Mouse (Mus musculus) midbrain, postnatal 0 days (tissue): ENCODE data around the gene Mgat3. TPM values are rescaled to one million over a fixed set of nuclear protein-coding genes. Genes with fewer than 3 reads are reported as not detected.
A peak's percentile ranks its signal among the peaks of the same experiment; 100 is the strongest.

Source experiments
- ATAC-seq: fragments of 200-750 bp; cut with Nextera tagmentation; 2 replicates; pipeline ENCODE4 v1.8.0; 2017; ENCODE audit warnings: moderate number of reproducible peaks, mild to moderate bottlenecking, moderate TSS enrichment, moderate library complexity; ENCODE audit not compliant: low FRiP score
- DNase-seq: peaks from one replicate; pipeline ENCODE4 v3.0.0-alpha.2; 2015; ENCODE audit warnings: low spot score
- H3K27ac ChIP-seq: fragments of 300-500 bp; sonication (generic); 2 replicates; pipeline ENCODE4 v1.5.1; 2014; ENCODE audit warnings: low read depth, mild to moderate bottlenecking, low read length, mixed read lengths
- H3K27me3 ChIP-seq: fragments of 300-500 bp; sonication (generic); 2 replicates; pipeline ENCODE4 v1.6.1; 2014; ENCODE audit warnings: low read length, control low read depth, mixed read lengths; ENCODE audit not compliant: insufficient read depth
- H3K36me3 ChIP-seq: fragments of 300-500 bp; sonication (generic); 2 replicates; pipeline ENCODE4 v1.6.1; 2014; ENCODE audit warnings: low read length, control low read depth, mixed read lengths; ENCODE audit not compliant: insufficient read depth
- H3K4me1 ChIP-seq: fragments of 300-500 bp; sonication (generic); 2 replicates; pipeline ENCODE4 v1.6.1; 2014; ENCODE audit warnings: mild to moderate bottlenecking, control low read depth, antibody characterized with exemption, low read length, mixed read lengths; ENCODE audit not compliant: insufficient read depth
- H3K4me2 ChIP-seq: fragments of 300-500 bp; sonication (generic); 2 replicates; pipeline ENCODE4 v1.6.1; 2014; ENCODE audit warnings: low read depth, mild to moderate bottlenecking, low read length, mixed read lengths; ENCODE audit not compliant: poor library complexity, severe bottlenecking
- H3K4me3 ChIP-seq: fragments of 300-500 bp; sonication (generic); 2 replicates; pipeline ENCODE4 v1.5.1; 2014; ENCODE audit warnings: low read depth, mild to moderate bottlenecking, low read length, moderate library complexity
- H3K9ac ChIP-seq: fragments of 300-500 bp; sonication (generic); replicated peaks from 2 replicates; pipeline ENCODE4 v1.6.1; 2014; ENCODE audit warnings: mild to moderate bottlenecking, low read length, moderate library complexity, mixed read lengths; ENCODE audit not compliant: poor library complexity, severe bottlenecking
- H3K9me3 ChIP-seq: fragments of 300-500 bp; sonication (generic); 2 replicates; pipeline ENCODE4 v1.6.1; 2016; ENCODE audit warnings: low read length, control low read depth
- CTCF ChIP-seq: IDR thresholded peaks from 2 replicates; pipeline ENCODE4 v1.5.1; 2016; ENCODE audit warnings: antibody characterized with exemption, mild to moderate bottlenecking
- WGBS: fragments of 180-500 bp; shearing (Covaris S2); extraction: QIAGEN DNeasy Blood & Tissue Kit; methylation state at CpG from one replicate; pipeline ENCODE4 v1.1.7; 2014; 5-methylcytosine and 5-hydroxymethylcytosine counted together
- polyA plus RNA-seq: library from polyadenylated mRNA; unstranded; fragments of >200 nt; fragmentation: Nextera tagmentation; extraction: Ambion mirVana; gene quantifications from 2 replicates; pipeline ENCODE4 v1.2.1, GENCODE M21; 2015
- total RNA-seq: library from RNA; depleted of rRNA; stranded (reverse); fragments of >200 nt; gene quantifications from 2 replicates; pipeline ENCODE4 v1.2.3, GENCODE M21; 2014

The Mgat3 gene
- total and polyA plus RNA-seq, 2 experiments from 2014 or later, result 13.3 to 101 TPM

GRCm38 (mm10) chr15:80174598-80174875, 1.0 kb downstream of the Mgat3 start:
- Histone ChIP-seq H3K9ac (peak overlapping the region; percentile 96), H3K4me2 (peak overlapping the region; percentile 74), H3K4me1 (peaks cover 6% of the 10 kb centered on the region; the same call in 1 of the 2 replicates), H3K9me3 (no peaks in the 10 kb centered on the region), H3K27me3 (no peaks in the 10 kb centered on the region), H3K4me3 (peak overlapping the region; percentile 90), H3K27ac (peak overlapping the region; percentile 91), H3K36me3 (no peaks in the 10 kb centered on the region)
- no peak for ATAC-seq
- no peak for TF ChIP-seq CTCF
- WGBS, result 0% methylated on average over 5 of the region's 5 CpGs
- DNase-seq, result peak; percentile 27

GRCm38 (mm10) chr15:80175316-80175715, 1.8 kb downstream of the Mgat3 start:
- WGBS, result 71% methylated on average over 9 of the region's 9 CpGs
- Histone ChIP-seq H3K27ac (no peak overlapping the region), H3K9ac (peak overlapping the region; percentile 96), H3K36me3 (no peaks in the 10 kb centered on the region), H3K9me3 (no peaks in the 10 kb centered on the region), H3K4me3 (peak overlapping the region; percentile 90), H3K4me1 (peaks cover 9% of the 10 kb centered on the region; the same call in 1 of the 2 replicates), H3K27me3 (no peaks in the 10 kb centered on the region), H3K4me2 (peak overlapping the region; percentile 74)
- peak; percentile 22 for DNase-seq
- ATAC-seq, result no peak
- no peak for TF ChIP-seq CTCF

GRCm38 (mm10) chr15:80175756-80176155, 2.2 kb downstream of the Mgat3 start:
- no peak overlapping the region for H3K27ac ChIP-seq
- peaks cover 9% of the 10 kb centered on the region; the same call in 1 of the 2 replicates for H3K4me1 ChIP-seq
- ATAC-seq (no peak), DNase-seq (no peak)
- H3K9ac ChIP-seq, result no peak overlapping the region
- peak overlapping the region; percentile 74 for H3K4me2 ChIP-seq
- WGBS, result 66% methylated on average over 6 of the region's 6 CpGs
- no peaks in the 10 kb centered on the region for H3K27me3 ChIP-seq
- no peak for TF ChIP-seq CTCF
- H3K4me3 ChIP-seq, result no peak overlapping the region
- H3K36me3 ChIP-seq, result no peaks in the 10 kb centered on the region
- H3K9me3 ChIP-seq, result no peaks in the 10 kb centered on the region

GRCm38 (mm10) chr15:80181561-80181960, 8.0 kb downstream of the Mgat3 start:
- no peak overlapping the region for H3K4me3 ChIP-seq
- TF ChIP-seq CTCF, result no peak
- no peak overlapping the region for H3K4me2 ChIP-seq

GRCm38 (mm10) chr15:80182072-80182700, 8.7 kb downstream of the Mgat3 start:
- H3K27ac ChIP-seq, result no peak overlapping the region
- DNase-seq (no peak), ATAC-seq (no peak)
- no peak overlapping the region for H3K9ac ChIP-seq
- no peaks in the 10 kb centered on the region for H3K36me3 ChIP-seq
- H3K27me3 ChIP-seq, result no peaks in the 10 kb centered on the region
- 84% methylated on average over 4 of the region's 4 CpGs for WGBS
- peaks cover 3% of the 10 kb centered on the region; the same call in 1 of the 2 replicates for H3K4me1 ChIP-seq
- no peak for TF ChIP-seq CTCF
- no peaks in the 10 kb centered on the region for H3K9me3 ChIP-seq
- H3K4me2 ChIP-seq, result no peak overlapping the region
- H3K4me3 ChIP-seq, result no peak overlapping the region

More at GRCm38 (mm10) chr15:80181561-80181960, 8.0 kb downstream of the Mgat3 start:
- ATAC-seq (no peak), DNase-seq (peak; percentile 65)
- Histone ChIP-seq H3K9ac (no peak overlapping the region), H3K27ac (no peak overlapping the region), H3K27me3 (no peaks in the 10 kb centered on the region), H3K4me1 (peaks cover 3% of the 10 kb centered on the region; the same call in 1 of the 2 replicates), H3K9me3 (no peaks in the 10 kb centered on the region), H3K36me3 (no peaks in the 10 kb centered on the region)
- 71% methylated on average over 7 of the region's 7 CpGs for WGBS

GRCm38 (mm10) chr15:80188927-80189326, 15.4 kb downstream of the Mgat3 start:
- no peak for ATAC-seq
- H3K36me3 ChIP-seq, result no peaks in the 10 kb centered on the region
- TF ChIP-seq CTCF, result no peak
- no peak overlapping the region for H3K27ac ChIP-seq
- no peaks in the 10 kb centered on the region for H3K27me3 ChIP-seq
- 89% methylated on average over 5 of the region's 5 CpGs for WGBS
- DNase-seq, result no peak
- no peak overlapping the region for H3K4me3 ChIP-seq
- H3K9ac ChIP-seq, result no peak overlapping the region
- no peaks in the 10 kb centered on the region for H3K9me3 ChIP-seq
- no peak overlapping the region for H3K4me2 ChIP-seq
- H3K4me1 ChIP-seq, result no peaks in the 10 kb centered on the region
